Mouse (Mus musculus) lung, postnatal 0 days (tissue): ENCODE measurements around the gene Dennd1a. TPM values are rescaled to one million over a fixed set of nuclear protein-coding genes. Genes with fewer than 3 reads are reported as not detected.
A peak's percentile ranks its signal among the peaks of the same experiment; 100 is the strongest.

ENCODE experiments used
- ATAC-seq: fragments of 200-750 bp; cut with Nextera tagmentation; 2 replicates; pipeline ENCODE4 v1.8.0; 2017; ENCODE audit warnings: moderate library complexity
- DNase-seq: peaks from one replicate; pipeline ENCODE4 v3.0.0-alpha.2; 2016; ENCODE audit warnings: low spot score
- H3K27ac ChIP-seq: fragments of 300-500 bp; sonication (generic); 2 replicates; pipeline ENCODE4 v1.5.1; 2014; ENCODE audit warnings: antibody characterized with exemption, mild to moderate bottlenecking, low read length, mixed read lengths
- H3K27me3 ChIP-seq: fragments of 300-500 bp; sonication (generic); replicated peaks from 2 replicates; pipeline ENCODE4 v1.6.1; 2014; ENCODE audit warnings: low read length, mixed read lengths; ENCODE audit not compliant: insufficient read depth
- H3K36me3 ChIP-seq: fragments of 300-500 bp; sonication (generic); 2 replicates; pipeline ENCODE4 v1.6.1; 2014; ENCODE audit warnings: low read length, mixed read lengths; ENCODE audit not compliant: insufficient read depth
- H3K4me1 ChIP-seq: fragments of 300-500 bp; sonication (generic); 2 replicates; pipeline ENCODE4 v1.6.1; 2014; ENCODE audit warnings: antibody characterized with exemption, low read depth, low read length, mixed read lengths; ENCODE audit not compliant: insufficient read depth
- H3K4me2 ChIP-seq: fragments of 300-500 bp; sonication (generic); replicated peaks from 2 replicates; pipeline ENCODE4 v1.6.1; 2014; ENCODE audit warnings: low read depth, mild to moderate bottlenecking, low read length, moderate library complexity, mixed read lengths
- H3K4me3 ChIP-seq: fragments of 300-500 bp; sonication (generic); 2 replicates; pipeline ENCODE4 v1.5.1; 2014; ENCODE audit warnings: low read depth, low read length
- H3K9ac ChIP-seq: fragments of 300-500 bp; sonication (generic); replicated peaks from 2 replicates; pipeline ENCODE4 v1.6.1; 2014; ENCODE audit warnings: low read depth, mild to moderate bottlenecking
- H3K9me3 ChIP-seq: fragments of 300-500 bp; sonication (generic); 2 replicates; pipeline ENCODE4 v1.6.1; 2016; ENCODE audit warnings: low read length, mixed read lengths
- CTCF ChIP-seq: IDR thresholded peaks from 2 replicates; pipeline ENCODE4 v1.5.1; 2016; ENCODE audit warnings: antibody characterized with exemption, mild to moderate bottlenecking
- EP300 ChIP-seq: IDR thresholded peaks from 2 replicates; pipeline ENCODE4 v1.6.1; 2016; ENCODE audit warnings: antibody characterized with exemption, mild to moderate bottlenecking, control low read depth
- WGBS: fragments of 180-500 bp; shearing (Covaris S2); extraction: QIAGEN DNeasy Blood & Tissue Kit; methylation state at CpG from one replicate; pipeline ENCODE4 v1.1.7; 2014; 5-methylcytosine and 5-hydroxymethylcytosine counted together
- polyA plus RNA-seq: library from polyadenylated mRNA; unstranded; fragments of >200 nt; fragmentation: Nextera tagmentation; extraction: Ambion mirVana; gene quantifications from 2 replicates; pipeline ENCODE4 v1.2.1, GENCODE M21; 2015

The Dennd1a gene
- polyA plus RNA-seq, 1 experiment from 2014 or later: 4.4 TPM

GRCm38 (mm10) chr2:38319086-38319485 is 31.9 kb upstream of the Dennd1a start:
- WGBS: 73% methylated on average over 11 of the region's 11 CpGs
- Histone ChIP-seq H3K9me3 (no peaks in the 10 kb centered on the region), H3K27me3 (no peaks in the 10 kb centered on the region), H3K27ac (no peak overlapping the region), H3K4me1 (no peaks in the 10 kb centered on the region), H3K36me3 (no peaks in the 10 kb centered on the region), H3K4me2 (no peak overlapping the region), H3K9ac (no peak overlapping the region), H3K4me3 (no peak overlapping the region)
- TF ChIP-seq EP300 (no peak), CTCF (no peak)
- DNase-seq: no peak
- no peak for ATAC-seq

- H3K36me3 ChIP-seq: no peaks in the 10 kb centered on the region
- WGBS: 44% methylated on average over 3 of the region's 3 CpGs
- H3K27ac ChIP-seq: no peak overlapping the region
- no peak for ATAC-seq
- H3K4me2 ChIP-seq: no peak overlapping the region
- TF ChIP-seq EP300: no peak
- no peaks in the 10 kb centered on the region for H3K9me3 ChIP-seq
- H3K27me3 ChIP-seq: no peaks in the 10 kb centered on the region
- H3K9ac ChIP-seq: no peak overlapping the region
- H3K4me3 ChIP-seq: no peak overlapping the region
- H3K4me1 ChIP-seq: no peaks in the 10 kb centered on the region
- no peak for DNase-seq
These were observed 26.2 kb upstream of the Dennd1a start for GRCm38 (mm10) chr2:38313399-38313798.

GRCm38 (mm10) chr2:38312921-38313320 is 25.7 kb upstream of the Dennd1a start:
- Histone ChIP-seq H3K9me3 (no peaks in the 10 kb centered on the region), H3K4me2 (no peak overlapping the region), H3K27me3 (no peaks in the 10 kb centered on the region), H3K4me3 (no peak overlapping the region), H3K27ac (no peak overlapping the region), H3K9ac (no peak overlapping the region), H3K36me3 (no peaks in the 10 kb centered on the region), H3K4me1 (no peaks in the 10 kb centered on the region)
- no peak for DNase-seq
- no peak for ATAC-seq
- TF ChIP-seq EP300: no peak
- no peak for TF ChIP-seq CTCF
- 38% methylated on average over 3 of the region's 3 CpGs for WGBS

GRCm38 (mm10) chr2:38305152-38305551 is 18.0 kb upstream of the Dennd1a start:
- no peak overlapping the region for H3K27ac ChIP-seq

GRCm38 (mm10) chr2:38300941-38301340 is 13.8 kb upstream of the Dennd1a start:
- no peak overlapping the region for H3K4me2 ChIP-seq
- DNase-seq (peak; percentile 15), ATAC-seq (no peak)
- H3K9me3 ChIP-seq: no peaks in the 10 kb centered on the region
- H3K4me3 ChIP-seq: no peak overlapping the region
- H3K27ac ChIP-seq: no peak overlapping the region
- H3K27me3 ChIP-seq: no peaks in the 10 kb centered on the region
- no peaks in the 10 kb centered on the region for H3K36me3 ChIP-seq
- no peak overlapping the region for H3K9ac ChIP-seq
- no peaks in the 10 kb centered on the region for H3K4me1 ChIP-seq
- TF ChIP-seq EP300: no peak
- no peak for TF ChIP-seq CTCF
- WGBS: 50% methylated on average over 2 of the region's 2 CpGs

More at GRCm38 (mm10) chr2:38305152-38305551, 18.0 kb upstream of the Dennd1a start:
- Histone ChIP-seq H3K9me3 (no peaks in the 10 kb centered on the region), H3K27me3 (no peaks in the 10 kb centered on the region), H3K4me3 (no peak overlapping the region), H3K9ac (no peak overlapping the region), H3K4me1 (no peaks in the 10 kb centered on the region), H3K4me2 (no peak overlapping the region), H3K36me3 (no peaks in the 10 kb centered on the region)
- ATAC-seq (no peak), DNase-seq (no peak)
- no peak for TF ChIP-seq EP300
- TF ChIP-seq CTCF: no peak
- WGBS: 76% methylated on average over 1 of the region's 1 CpGs

- no peaks in the 10 kb centered on the region for H3K4me1 ChIP-seq
- H3K9ac ChIP-seq: no peak overlapping the region
- H3K27ac ChIP-seq: no peak overlapping the region
- no peaks in the 10 kb centered on the region for H3K36me3 ChIP-seq
- no peak overlapping the region for H3K4me2 ChIP-seq
- no peaks in the 10 kb centered on the region for H3K27me3 ChIP-seq
- WGBS: 73% methylated on average over 4 of the region's 4 CpGs
- H3K4me3 ChIP-seq: no peak overlapping the region
- TF ChIP-seq CTCF (no peak), EP300 (no peak)
- no peaks in the 10 kb centered on the region for H3K9me3 ChIP-seq
- ATAC-seq: no peak
- no peak for DNase-seq
These were observed 8.7 kb upstream of the Dennd1a start for GRCm38 (mm10) chr2:38295939-38296338.

- Histone ChIP-seq H3K36me3 (no peaks in the 10 kb centered on the region), H3K4me1 (no peaks in the 10 kb centered on the region), H3K4me2 (no peak overlapping the region), H3K9me3 (no peaks in the 10 kb centered on the region), H3K27ac (no peak overlapping the region), H3K27me3 (no peaks in the 10 kb centered on the region), H3K9ac (no peak overlapping the region), H3K4me3 (no peak overlapping the region)
- 0 out of 2 replicates have a peak, but pooled peaks have one; percentile 3 for ATAC-seq
- DNase-seq: peak; percentile 77
- TF ChIP-seq CTCF: no peak
- peak; percentile 34; the same call in 1 of the 2 replicates for TF ChIP-seq EP300
- WGBS: 61% methylated on average over 1 of the region's 1 CpGs
These were observed 4.3 kb upstream of the Dennd1a start for GRCm38 (mm10) chr2:38291526-38291925.
